Mouse (Mus musculus) c-Kit-positive CD71-positive TER-119-negative erythroid progenitor cells, embryonic 14.5 days (primary cell): ENCODE measurements around the gene Tap1.
A peak's percentile ranks its signal among the peaks of the same experiment; 100 is the strongest.
"Not testable (repeated sequence)": the region's sequence is repeated elsewhere in the genome, so short reads cannot be mapped to it uniquely, and the experiment has no call there.

ENCODE experiments used
- DNase-seq: peaks from one replicate; pipeline ENCODE4 v3.0.0-alpha.2; 2013; ENCODE audit warnings: low read depth

Tap1 gene

DNA sequence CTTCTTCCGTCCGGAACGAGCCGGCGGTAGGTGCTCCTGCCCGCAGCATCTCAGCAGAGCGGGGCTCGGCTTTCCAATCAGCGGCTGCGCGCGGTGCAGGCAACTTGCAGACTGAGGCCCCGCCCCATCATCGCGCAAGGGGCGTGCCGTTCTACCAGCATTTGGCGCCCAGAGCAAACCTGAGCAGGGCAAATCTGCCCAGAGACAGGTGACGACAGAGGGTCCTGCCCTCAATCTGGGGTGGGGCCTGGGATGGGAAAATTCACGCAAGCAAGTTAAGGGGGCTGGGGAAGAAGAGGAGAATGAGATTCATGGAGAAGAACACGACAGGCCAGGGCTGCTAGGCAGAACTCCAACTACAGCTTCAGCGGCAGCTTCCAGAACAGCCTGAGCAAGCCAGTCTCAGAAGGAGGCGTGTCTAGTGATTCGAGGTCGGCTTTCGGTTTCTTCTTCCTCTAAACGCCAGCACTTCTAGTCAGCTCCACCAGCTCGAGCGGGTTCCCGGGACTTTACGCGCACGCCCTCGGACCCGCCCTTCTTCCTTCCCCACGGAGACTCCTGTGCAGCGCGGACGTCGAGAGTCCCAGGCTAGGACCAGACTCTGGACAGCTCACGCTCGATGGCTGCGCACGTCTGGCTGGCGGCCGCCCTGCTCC lies at the start of gene Tap1, which contains the start of gene Psmb9:
Gene Tap1 (plus strand): TSS at position 293 of the 656 bp plus-strand sequence.
Gene Psmb9 (minus strand): TSS at position 504 of the 656 bp plus-strand sequence.
- peak; percentile 97 for DNase-seq

DNA sequence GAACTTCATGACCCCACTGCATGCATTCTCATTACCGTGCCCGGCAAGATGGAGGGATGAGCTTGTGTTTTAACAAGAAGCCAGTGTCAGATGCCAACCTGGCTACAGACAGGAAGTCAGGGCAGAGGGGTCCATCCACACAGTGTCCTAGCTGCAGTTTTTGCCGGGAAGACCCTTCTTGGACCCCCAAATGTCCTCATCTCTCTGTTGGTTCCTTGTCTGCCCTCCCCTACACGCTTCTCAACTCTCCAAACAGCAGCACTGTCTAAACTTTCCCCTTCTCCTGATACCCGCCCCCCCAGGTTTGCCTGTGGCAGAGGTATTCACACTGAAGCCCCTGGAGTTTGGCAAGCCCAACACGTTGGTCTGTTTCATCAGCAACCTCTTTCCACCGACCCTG lies 49.8 kb upstream of the Tap1 start:
- no peak for DNase-seq

DNA sequence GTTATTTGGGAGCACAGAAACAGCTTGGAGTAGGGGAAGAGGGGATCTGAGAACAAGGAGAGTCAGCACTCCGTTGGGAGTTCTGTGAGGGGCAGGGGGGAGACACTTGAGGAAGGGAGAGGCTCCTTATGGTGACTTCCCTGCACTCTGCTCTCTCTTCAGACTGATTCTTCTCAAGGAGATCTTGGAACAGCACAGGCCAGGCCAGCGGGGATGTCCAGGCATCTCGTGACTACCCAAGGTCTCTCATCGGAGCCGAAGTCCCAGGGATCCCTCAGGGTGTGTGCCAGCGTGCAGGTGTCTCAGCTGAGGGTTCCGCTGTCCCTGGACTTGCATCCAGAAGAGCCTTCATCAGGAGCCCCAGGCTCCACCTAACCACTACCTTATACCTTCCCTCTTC lies 48.7 kb upstream of the Tap1 start:
- DNase-seq: no peak

DNA sequence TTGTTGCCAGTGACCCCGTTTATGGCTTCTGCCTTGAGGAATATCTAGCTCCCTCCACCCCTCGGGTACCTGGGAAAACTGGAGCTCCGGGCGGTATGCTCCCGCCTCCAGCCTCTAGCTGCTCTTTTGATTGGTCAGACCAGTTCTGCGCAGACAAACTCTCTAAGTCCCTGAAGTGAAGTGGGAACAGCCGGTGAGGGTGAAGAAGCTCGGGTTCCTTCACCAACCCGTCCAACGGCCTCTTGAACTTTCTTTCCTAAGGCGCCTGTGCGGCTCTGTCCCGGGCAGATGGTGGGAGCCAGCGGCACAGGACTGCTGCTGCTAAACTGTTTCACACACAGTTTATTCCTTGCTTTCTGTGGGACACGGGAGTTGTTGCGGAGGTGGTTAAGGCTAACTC lies 47.9 kb upstream of the Tap1 start:
- DNase-seq: no peak

DNA sequence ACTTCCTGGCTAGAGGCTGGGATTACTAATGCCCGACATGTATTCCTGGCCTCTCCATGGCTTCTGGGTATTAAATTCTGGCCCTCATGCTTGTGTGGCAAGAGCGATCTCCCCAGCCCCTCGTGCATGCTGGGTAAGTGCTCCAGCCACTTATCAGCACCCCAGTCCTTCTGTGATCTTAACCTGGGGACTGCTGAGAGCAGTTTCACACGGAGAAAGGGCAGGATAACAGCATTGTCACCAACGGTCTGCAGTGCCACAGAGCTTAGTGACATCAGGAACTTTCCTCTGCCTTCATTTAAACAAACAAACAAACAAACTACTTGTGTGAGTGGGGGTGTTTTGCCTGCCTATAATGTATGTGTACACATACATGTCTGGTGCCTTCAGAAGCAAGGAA lies 47.1 kb upstream of the Tap1 start:
- no peak for DNase-seq

DNA sequence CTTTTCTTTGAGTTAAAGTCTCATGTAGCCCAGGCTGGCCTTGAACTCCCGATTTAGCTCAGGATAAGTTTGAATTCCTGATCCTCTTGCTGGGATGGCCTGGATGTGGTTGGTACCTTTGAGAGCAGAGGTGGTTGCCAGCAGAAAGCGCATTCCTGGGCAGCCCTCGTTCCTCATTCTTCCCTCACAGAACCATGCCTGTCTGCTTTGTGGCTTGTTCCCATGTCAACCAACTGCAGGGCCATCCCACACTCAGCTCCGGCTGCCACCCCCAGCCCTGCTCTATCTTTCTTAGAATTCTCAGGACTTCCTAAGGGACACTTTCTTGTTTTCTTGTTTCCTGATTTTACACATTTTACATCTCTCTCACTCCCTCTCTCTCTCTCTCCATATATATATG lies 45.9 kb upstream of the Tap1 start:
- DNase-seq: no peak

DNA sequence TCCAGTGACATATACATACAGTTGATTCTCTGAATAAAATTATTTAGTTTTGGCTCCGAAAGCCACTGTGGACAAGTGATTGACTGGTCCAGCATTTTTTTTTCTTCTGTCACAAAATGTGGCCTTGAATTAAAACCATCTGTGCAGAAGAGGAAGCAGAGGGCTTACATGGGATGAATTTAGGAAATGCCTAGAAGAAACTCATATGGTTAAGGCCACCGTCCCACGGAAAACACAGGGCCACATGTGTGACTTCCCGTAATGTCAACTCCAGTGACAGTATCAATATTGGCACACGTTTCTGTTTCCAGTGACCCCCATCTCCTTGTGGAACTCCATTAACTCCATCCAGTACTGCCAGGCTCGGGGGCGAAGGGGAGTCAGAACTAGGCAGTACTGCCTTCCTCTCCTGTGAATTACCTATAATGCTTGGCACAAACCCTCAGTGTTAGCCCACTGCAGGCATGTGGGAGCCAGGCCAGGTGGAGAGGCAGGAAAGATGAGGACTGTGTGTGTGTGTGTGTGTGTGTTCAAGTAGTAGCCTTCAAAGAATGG lies 44.8 kb upstream of the Tap1 start:
- DNase-seq: no peak

DNA sequence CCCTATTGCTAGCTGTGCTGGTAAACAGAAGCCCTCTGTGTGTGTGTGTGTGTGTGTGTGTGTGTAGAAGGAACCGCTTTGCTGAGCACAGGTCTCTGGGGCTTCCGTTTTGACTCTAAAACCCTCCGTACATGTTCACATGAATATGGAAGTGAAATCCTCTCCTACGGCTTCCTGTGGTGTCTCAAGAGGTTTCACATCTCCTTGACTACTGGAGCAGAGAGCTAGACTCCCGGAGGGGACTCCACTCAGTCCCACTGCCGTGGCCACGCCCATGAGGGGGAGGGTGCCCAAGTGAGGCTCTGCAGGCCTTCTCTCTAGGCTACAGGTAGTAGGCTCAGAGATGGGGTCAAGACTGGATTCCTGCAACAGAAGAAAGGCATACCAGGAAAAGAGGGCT lies 44.3 kb upstream of the Tap1 start, which contains the start of gene H2-DMb2:
Gene H2-DMb2 (plus strand): TSS at position 275 of the 400 bp plus-strand sequence.
- no peak for DNase-seq

DNA sequence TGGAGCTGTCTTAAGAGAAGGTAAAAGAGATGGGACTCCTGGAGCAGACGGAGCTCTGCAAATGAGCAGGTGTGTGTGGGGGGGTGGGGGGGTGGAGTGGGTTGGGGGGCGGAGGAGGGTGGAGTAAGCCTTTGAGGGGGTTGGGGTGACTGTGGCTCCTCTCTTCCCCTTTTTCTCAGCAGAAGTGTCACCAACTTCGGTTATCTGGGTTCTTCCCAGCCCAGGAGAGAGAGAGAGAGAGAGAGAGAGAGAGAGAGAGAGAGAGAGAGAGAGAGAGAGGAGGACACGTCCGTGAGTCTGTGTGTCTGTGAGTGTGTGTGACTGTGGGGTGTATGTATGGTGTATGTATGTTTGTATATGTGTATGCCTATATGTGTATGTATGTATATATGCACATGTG lies 43.9 kb upstream of the Tap1 start:
- no peak for DNase-seq

DNA sequence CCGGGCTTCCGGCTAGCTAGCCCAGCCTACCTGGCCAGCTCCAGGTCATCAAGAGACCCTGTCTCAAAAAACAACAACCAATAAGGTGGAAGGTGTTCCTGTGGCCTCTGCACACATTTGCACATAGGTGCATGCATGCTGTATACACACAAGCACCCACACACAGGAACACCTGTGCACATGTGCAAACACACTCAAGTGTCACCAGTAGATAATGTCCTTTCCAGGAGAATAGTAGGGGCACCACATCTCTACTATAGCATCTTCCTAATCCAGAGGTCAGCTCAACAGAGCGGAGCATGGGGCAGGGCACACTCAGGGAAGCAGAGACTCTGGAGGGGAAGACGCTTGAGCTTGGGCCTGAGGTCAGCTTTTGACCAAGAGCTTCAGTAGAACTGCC lies 43.1 kb upstream of the Tap1 start:
- DNase-seq: not testable (repeated sequence)

DNA sequence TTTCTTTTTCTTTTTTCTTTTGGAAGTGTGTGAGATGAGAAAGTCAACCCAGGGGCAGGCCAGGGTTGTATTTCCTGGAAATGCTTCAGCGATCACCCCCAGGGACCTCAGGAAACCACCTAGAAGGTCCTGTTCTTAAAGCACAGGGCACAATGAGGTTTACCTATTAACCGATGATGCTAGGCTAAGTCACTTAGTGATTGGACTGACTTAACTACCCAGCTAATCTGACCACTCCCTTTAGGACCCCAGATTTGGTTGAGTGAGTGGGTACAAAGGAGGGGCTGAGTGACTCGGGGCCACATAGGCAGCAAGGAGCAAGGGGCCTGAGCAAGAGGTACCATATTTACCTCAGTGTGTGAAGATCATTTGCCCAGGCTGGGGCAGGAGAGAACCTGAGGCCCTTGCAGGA lies 42.4 kb upstream of the Tap1 start:
- DNase-seq: no peak

DNA sequence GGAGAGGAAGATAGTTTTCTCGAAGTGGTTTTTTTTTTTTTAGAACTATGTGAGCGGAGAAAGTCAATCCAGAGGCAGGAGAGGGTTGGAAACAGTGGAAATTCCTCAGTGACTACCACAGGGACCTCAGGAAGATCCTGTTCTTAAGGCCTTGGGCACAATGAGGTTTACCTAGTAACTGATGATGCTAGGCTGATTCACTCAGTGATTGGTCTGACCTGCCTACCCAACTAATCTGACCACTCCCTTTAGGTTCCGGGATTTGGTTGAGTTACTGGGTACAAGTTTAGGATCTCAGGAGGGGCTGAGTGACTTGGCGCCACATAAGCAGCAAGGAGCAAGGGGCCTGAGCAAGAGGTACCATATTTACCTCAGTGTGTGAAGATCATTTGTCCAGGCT lies 34.4 kb upstream of the Tap1 start, which contains the start of gene H2-DMb1:
Gene H2-DMb1 (plus strand): TSS at position 150 of the 400 bp plus-strand sequence.
- no peak for DNase-seq

DNA sequence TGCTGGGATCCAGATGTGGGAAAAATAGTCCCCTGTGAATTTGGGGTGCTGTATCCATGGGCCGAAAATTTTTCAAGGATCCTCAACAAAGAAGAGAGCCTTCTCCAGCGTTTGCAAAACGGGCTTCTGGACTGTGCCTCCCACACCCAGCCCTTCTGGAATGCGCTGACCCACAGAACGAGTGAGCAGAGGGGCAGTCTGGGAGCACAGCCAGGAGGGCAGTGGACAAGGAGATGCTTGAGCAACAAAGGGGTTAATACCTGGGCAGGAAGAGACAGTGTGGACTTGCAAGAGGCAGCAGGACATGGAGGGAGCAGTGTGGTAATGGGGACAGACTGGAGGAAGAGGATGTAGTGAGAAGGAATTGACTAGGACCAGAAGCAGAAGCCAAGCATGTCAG lies 31.8 kb upstream of the Tap1 start:
- DNase-seq: no peak

DNA sequence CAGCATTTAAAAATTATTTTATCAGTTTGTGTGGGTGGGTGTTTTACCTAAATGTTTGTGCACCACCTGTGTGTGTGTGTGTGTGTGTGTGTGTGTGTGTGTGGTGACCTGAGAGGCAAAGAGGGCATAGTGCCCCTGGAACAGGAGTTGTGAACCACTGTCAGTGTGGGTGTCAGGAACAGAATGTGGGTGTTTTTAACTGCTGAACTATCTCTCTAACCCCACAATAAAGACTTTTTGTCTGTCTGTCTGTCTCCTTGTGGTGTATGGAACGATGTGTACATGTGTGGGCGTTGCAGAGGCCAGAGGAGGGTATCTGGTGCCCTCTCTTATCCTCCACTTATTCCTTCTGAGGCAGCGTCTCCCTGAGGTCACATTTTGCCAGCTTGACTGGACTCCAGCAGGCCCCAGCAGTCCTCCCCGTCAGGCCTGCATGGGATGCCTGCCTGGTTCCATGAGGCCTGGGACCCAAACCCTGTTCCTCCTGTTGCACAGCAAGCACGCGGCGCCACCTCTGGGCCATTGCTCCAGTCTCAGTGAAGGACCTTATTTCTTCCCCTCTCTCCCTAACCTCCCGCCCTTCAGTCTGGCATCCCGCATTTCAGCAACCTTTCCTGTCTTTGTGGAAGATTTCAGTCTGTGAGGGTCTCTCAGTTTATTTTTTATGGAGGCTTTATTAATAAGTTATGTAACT lies 23.0 kb upstream of the Tap1 start:
- no peak for DNase-seq

DNA sequence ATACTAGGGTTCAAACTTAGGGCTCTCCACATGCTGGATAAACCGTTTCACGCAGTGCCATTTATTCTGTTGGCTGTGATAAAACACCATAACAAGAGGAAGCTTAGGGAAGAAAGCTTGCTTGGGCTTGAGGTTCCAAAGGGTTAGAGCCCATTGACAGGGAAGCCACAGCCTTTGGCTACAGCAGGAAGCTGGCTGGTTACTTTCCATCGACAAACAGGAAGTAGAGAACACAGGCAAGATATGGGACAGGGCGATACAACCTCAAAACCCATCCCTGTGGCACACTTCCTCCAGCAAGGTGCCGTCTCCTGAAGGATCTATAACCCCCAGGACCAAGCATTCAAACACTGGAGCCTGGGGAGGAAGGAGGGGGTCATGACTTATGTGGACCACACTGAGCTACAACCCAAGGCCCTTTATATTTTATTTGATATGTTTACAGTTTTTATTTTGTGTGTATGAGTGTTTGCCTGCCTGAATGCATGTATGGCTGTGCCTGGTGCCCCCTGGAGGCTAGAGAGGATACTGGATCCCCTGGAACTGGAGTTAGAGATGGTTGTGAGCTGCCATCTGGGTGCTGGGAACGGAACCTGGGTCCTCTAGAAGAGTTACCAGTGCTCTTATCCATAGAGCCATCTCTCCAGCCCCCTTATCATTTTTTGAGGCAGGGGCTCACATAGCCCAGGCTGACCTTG lies 22.2 kb upstream of the Tap1 start:
- no peak for DNase-seq

DNA sequence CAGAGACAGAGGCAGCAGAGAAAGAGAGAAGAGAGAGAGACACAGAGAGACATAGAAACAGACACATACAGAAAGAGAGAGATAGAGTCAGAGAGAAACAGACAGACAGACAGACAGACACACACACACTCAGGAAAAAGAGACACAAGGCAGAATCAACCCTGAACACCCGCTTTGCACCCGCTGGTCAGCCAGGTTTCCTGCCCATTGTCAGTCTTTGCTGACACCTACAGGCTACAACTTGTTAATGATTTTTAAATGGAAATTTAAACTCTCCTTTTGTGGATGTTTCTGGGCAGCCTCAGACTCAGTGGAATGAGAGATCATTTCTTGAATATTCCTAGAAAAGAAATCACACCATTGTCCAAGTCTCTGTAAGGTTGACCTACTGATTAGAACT lies 18.1 kb upstream of the Tap1 start:
- no peak for DNase-seq

DNA sequence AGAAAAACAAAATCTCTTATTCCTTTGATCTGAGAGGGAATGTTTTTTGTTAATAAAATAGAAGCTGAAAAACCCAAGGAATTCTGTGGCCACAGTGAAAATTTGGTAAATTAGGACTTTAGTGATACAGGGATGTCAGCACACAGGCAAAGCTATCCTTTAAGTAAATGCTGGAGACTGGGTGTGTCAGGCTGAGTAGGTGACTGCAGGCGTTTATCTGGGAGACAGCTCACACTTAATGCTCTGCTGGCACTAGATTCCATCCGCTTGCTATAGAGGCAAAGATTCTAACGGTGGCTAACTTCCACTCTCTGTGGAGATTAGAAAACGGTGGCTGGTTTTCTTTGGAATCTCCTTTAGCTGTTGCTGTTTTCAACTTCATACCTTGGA lies 16.9 kb upstream of the Tap1 start:
- no peak for DNase-seq

DNA sequence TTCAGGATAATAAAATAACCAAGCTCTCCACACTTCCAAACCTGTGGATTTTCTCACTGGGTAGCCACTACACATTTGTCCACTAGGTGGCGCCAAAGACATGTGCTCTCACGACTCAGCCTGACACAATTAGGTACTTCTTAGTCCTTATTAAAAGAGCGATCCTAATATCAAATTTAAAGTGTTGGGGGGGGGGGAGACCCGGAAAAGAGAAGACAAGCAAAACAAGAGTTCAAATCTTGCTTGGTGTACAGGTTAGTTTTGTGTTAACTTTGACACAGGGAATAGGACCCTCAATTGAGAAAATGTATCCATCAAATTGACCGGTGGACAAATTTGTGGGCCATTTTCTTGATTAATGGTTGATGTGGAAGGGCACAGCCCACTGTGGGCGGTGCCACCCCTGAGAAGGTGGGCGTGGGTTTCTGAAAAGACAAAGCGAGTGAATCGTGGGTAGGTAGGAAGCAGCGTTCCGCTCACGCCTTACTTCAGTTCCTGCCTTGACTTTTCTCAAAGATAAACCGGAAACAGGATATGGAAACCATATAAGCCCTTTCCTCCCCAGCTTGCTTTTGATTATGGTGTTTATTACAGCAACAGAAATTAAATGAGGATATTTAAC lies 16.4 kb upstream of the Tap1 start:
- peak; percentile 81 for DNase-seq

DNA sequence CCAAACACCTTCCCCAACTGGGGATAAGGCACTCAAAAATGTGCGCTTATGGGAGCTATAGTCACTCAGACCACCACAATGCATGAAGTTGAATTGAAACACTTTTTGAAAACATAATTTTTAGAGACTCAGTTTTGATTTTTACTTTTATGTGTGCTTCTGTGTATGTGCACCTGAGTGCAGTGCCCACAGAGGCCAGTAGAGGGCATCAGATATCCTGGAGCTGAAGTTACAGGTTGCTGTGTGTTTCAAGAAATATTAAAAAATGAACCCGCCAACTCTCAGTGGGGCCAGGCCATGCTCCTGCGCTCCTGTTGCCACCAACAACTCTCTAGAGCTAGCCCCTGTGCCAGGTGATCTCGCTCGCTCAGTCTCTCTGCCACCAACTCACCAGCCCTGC lies 14.8 kb upstream of the Tap1 start:
- no peak for DNase-seq

DNA sequence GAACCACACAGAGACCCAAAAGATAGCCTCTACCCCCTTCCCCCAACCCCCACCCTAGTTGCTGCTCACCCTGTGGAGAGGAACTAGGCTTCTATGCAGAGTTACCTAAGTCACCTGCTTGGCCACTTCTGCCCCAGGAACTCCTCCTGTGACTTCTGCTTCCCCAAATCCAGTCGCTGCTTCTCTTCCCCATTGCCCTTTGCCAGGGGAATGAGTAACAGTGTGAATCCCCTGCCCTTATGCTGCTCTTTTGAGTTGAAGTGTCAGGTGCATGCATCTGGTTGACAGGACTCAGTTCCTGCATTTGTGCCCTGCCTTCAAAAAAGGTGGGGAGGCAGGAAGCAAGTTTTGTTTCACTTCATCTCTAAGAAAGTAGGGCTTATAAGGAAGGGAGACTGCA lies 13.3 kb upstream of the Tap1 start:
- no peak for DNase-seq

DNA sequence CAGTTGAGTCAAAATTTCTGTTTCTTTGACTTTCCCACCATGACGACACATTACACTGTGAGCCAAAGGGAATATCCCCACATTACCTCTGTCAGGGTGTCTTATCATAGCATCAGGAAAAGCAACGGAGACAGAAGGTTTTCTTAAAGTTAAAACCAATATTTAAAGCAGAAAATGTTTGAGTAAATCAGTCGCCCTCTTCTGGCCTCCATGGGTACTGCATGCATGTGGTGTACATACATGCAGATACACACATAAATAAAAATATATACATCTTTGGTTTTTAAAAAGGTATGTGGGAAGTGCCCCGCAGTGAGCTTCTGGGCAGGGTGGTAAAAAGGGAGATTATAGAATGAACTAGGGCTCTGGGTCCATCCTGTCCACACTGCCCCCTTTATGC lies 10.2 kb upstream of the Tap1 start:
- DNase-seq: no peak

DNA sequence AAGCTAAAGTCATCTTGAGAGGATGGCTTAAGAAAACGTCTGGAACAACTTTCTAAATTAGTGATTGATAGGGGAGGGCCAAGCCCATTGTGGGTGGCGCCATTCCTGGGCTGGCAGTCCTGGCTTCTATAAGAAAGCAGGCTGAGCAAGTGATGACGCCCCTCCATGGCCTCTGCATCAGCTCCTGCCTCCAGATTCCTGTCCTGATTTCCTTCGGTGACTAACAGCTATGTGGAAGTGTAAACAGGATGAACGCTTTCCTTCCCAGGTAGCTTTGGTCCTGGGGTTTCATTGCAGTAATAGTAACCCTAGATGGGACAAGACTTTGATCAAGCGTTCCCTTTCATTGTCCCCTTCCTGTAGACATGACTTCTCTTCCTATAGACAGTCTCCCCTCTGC lies 8.3 kb upstream of the Tap1 start:
- no peak for DNase-seq
